Mouse (Mus musculus): Measurements from ENCODE around the gene Nutf2.
A peak's percentile ranks its signal among the peaks of the same experiment; 100 is the strongest.
"Not testable (repeated sequence)": the region's sequence is repeated elsewhere in the genome, so short reads cannot be mapped to it uniquely, and the experiment has no call there.

Nutf2 gene

GRCm38 (mm10) chr8:105860143-105860981 is at the start of gene Nutf2:
Nutf2 (plus strand) TSS chr8:105860580.
- peak; percentile 95 to 99 for DNase-seq

GRCm38 (mm10) chr8:105811061-105811460 is 49.3 kb upstream of the Nutf2 start:
- DNase-seq: no peak

- DNase-seq: no peak
Observed at GRCm38 (mm10) chr8:105811543-105811942, 48.8 kb upstream of the Nutf2 start.

GRCm38 (mm10) chr8:105812511-105812910 is 47.9 kb upstream of the Nutf2 start:
- peak; percentile 36 to 72 for DNase-seq

- DNase-seq: no peak
Observed at GRCm38 (mm10) chr8:105813241-105813640, 47.1 kb upstream of the Nutf2 start.

GRCm38 (mm10) chr8:105819659-105820058 is 40.7 kb upstream of the Nutf2 start:
- DNase-seq: no peak

- no peak for DNase-seq
Observed at GRCm38 (mm10) chr8:105820925-105821324, 39.5 kb upstream of the Nutf2 start.

GRCm38 (mm10) chr8:105825506-105825905 is 34.9 kb upstream of the Nutf2 start:
- DNase-seq: no peak

- no peak for DNase-seq
Observed at GRCm38 (mm10) chr8:105826379-105826778, 34.0 kb upstream of the Nutf2 start.

- peak; percentile 98 to 99 for DNase-seq
Observed at GRCm38 (mm10) chr8:105826861-105827848, 33.2 kb upstream of the Nutf2 start, which contains the start of the genes Ranbp10 and Tsnaxip1. Ranbp10 (minus strand) TSS chr8:105827350. Tsnaxip1 (plus strand) TSS chr8:105827731.

GRCm38 (mm10) chr8:105833740-105834139 is 26.6 kb upstream of the Nutf2 start:
- not testable (repeated sequence) for DNase-seq

GRCm38 (mm10) chr8:105835318-105835717 is 25.1 kb upstream of the Nutf2 start:
- DNase-seq: peak; percentile 82 to 84

- DNase-seq: no peak
Observed at GRCm38 (mm10) chr8:105836991-105837390, 23.4 kb upstream of the Nutf2 start.

GRCm38 (mm10) chr8:105839209-105839608 is 21.2 kb upstream of the Nutf2 start:
- no peak for DNase-seq

GRCm38 (mm10) chr8:105846678-105847077 is 13.7 kb upstream of the Nutf2 start:
- DNase-seq: no peak

GRCm38 (mm10) chr8:105850014-105850413 is 10.4 kb upstream of the Nutf2 start:
- DNase-seq: no peak

GRCm38 (mm10) chr8:105850611-105851010 is 9.8 kb upstream of the Nutf2 start:
- DNase-seq: no peak

GRCm38 (mm10) chr8:105851651-105852143 is 8.7 kb upstream of the Nutf2 start:
- DNase-seq: peak; percentile 93 to 94

- no peak for DNase-seq
Observed at GRCm38 (mm10) chr8:105852146-105852729, 8.1 kb upstream of the Nutf2 start.

- DNase-seq: no peak
Observed at GRCm38 (mm10) chr8:105853178-105853577, 7.2 kb upstream of the Nutf2 start, which contains the start of gene Cenpt. Cenpt (minus strand) TSS chr8:105853278.

- no peak for DNase-seq
Observed at GRCm38 (mm10) chr8:105854303-105854702, 6.1 kb upstream of the Nutf2 start.

GRCm38 (mm10) chr8:105854715-105855216 is 5.6 kb upstream of the Nutf2 start, which contains the start of gene Thap11:
Thap11 (plus strand) TSS chr8:105855132.
- DNase-seq: peak; percentile 94 to 95
